Mouse (Mus musculus): Measurements from ENCODE around the gene Xab2. TPM values are rescaled to one million over a fixed set of nuclear protein-coding genes. Genes with fewer than 3 reads are reported as not detected.

Gene Xab2
- total RNA-seq, 1 experiment, result 76.0 TPM

- in situ Hi-C loops (cut with MboI; ENCODE audit: low sequenced_read_pairs in 2 of 2, unreplicated experiment in 2 of 2), result no loop called here
- Histone ChIP-seq H3K4me1 (ENCODE audit: control insufficient read depth in 2 of 2, insufficient read depth in 2 of 2, low read length in 2 of 2, poor library complexity in 1 of 2) (peaks cover 0 to 16% of the 10 kb centered on the region in 2 experiments; a peak in 1 of 4 replicates), H3K4me3 (ENCODE audit: insufficient read depth in 1 of 2, low read depth in 1 of 2, low read length in 2 of 2, poor library complexity in 1 of 2, severe bottlenecking in 1 of 2) (no peak overlapping the region), H3K36me3 (ENCODE audit: control insufficient read depth, insufficient read depth, low read length, poor library complexity, severe bottlenecking) (peaks cover 76% of the 10 kb centered on the region), H3K27ac (ENCODE audit: insufficient read depth, low read depth, low read length, poor library complexity, severe bottlenecking) (no peak overlapping the region), H3K9me3 (ENCODE audit: control insufficient read depth, insufficient read depth, low read depth, low read length) (no peaks in the 10 kb centered on the region), H3K9ac (ENCODE audit: insufficient read depth, low read depth, low read length, poor library complexity, severe bottlenecking) (no peak overlapping the region)
- TF ChIP-seq ZNF384 (IDR thresholded peaks at IDR 0.05; ENCODE audit: low read depth, low read length) (no peak), CHD2 (IDR thresholded peaks at IDR 0.05; ENCODE audit: low read depth, low read length) (no peak), MAFK (IDR thresholded peaks at IDR 0.05; ENCODE audit: insufficient read depth, low read depth, low read length) (no peak), ZC3H11A (IDR thresholded peaks at IDR 0.05; ENCODE audit: borderline replicate concordance, low read depth, low read length) (no peak), HCFC1 (IDR thresholded peaks at IDR 0.05; ENCODE audit: borderline replicate concordance, insufficient read depth, low read length) (no peak)
- DNase-seq (ENCODE audit: low read depth, low spot score), result no peak
Observed at GRCm38 (mm10) chr8:3609816-3610150, 11.3 kb downstream of the Xab2 start.

DNA sequence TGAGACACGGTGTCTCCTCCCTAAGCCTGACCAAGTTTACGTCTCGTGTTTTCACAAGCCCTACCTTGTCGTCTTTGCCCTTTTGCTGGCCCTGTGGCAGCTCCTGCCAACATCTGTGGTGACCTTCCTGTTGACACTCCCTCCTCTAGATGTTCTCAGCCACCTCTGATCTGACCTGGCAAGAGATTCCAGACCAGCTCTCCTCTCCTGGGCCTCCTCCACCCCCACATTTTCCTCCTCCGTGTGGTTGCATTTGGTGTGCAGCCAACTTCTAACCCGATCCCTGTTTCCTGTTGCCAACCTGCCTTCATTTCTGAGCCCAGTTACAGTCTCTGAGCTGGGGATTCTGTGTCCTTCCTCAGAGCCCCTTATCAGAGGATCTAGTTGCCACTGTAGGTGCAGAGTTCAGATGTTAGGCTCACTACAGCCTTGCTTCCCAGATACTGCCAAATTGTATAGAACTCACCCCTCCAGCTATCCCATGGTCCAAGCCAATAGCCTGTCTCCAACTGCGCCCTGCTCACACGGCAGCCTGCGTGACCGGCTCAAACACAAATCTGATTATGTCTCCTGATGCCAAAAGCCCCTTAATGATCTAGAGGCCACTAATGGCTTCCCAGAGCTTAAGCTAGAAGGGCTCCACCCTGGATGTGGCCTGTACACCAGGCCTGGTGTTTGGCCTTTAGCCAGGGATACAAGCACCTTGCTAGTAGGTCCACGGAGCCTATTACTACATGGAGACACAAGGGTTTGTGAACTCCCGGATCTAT lies 11.9 kb downstream of the Xab2 start:
- H3K4me1 ChIP-seq (ENCODE audit: control insufficient read depth in 2 of 2, insufficient read depth in 2 of 2, low read length in 2 of 2, poor library complexity in 1 of 2), result peaks cover 0 to 16% of the 10 kb centered on the region in 2 experiments; a peak in 1 of 4 replicates
- TF ChIP-seq CHD2 (IDR thresholded peaks at IDR 0.05; ENCODE audit: low read depth, low read length) (no peak), MAFK (IDR thresholded peaks at IDR 0.05; ENCODE audit: insufficient read depth, low read depth, low read length) (no peak), ZC3H11A (IDR thresholded peaks at IDR 0.05; ENCODE audit: borderline replicate concordance, low read depth, low read length) (no peak), HCFC1 (IDR thresholded peaks at IDR 0.05; ENCODE audit: borderline replicate concordance, insufficient read depth, low read length) (no peak), ZNF384 (IDR thresholded peaks at IDR 0.05; ENCODE audit: low read depth, low read length) (no peak)
- no peak for DNase-seq (ENCODE audit: low read depth, low spot score)
- H3K27ac ChIP-seq (ENCODE audit: insufficient read depth, low read depth, low read length, poor library complexity, severe bottlenecking), result peak overlapping the region; percentile 2
- in situ Hi-C loops (cut with MboI; ENCODE audit: low sequenced_read_pairs in 2 of 2, unreplicated experiment in 2 of 2), result no loop called here
- H3K9me3 ChIP-seq (ENCODE audit: control insufficient read depth, insufficient read depth, low read depth, low read length), result no peaks in the 10 kb centered on the region
- H3K9ac ChIP-seq (ENCODE audit: insufficient read depth, low read depth, low read length, poor library complexity, severe bottlenecking), result no peak overlapping the region
- H3K4me3 ChIP-seq (ENCODE audit: insufficient read depth in 1 of 2, low read depth in 1 of 2, low read length in 2 of 2, poor library complexity in 1 of 2, severe bottlenecking in 1 of 2), result no peak overlapping the region
- peaks cover 80% of the 10 kb centered on the region for H3K36me3 ChIP-seq (ENCODE audit: control insufficient read depth, insufficient read depth, low read length, poor library complexity, severe bottlenecking)

- no peak for DNase-seq (ENCODE audit: low read depth, low spot score)
- Histone ChIP-seq H3K9me3 (ENCODE audit: control insufficient read depth, insufficient read depth, low read depth, low read length) (no peaks in the 10 kb centered on the region), H3K27ac (ENCODE audit: insufficient read depth, low read depth, low read length, poor library complexity, severe bottlenecking) (no peak overlapping the region), H3K4me3 (ENCODE audit: insufficient read depth in 1 of 2, low read depth in 1 of 2, low read length in 2 of 2, poor library complexity in 1 of 2, severe bottlenecking in 1 of 2) (no peak overlapping the region), H3K4me1 (ENCODE audit: control insufficient read depth in 2 of 2, insufficient read depth in 2 of 2, low read length in 2 of 2, poor library complexity in 1 of 2) (peaks cover 0 to 18% of the 10 kb centered on the region in 2 experiments; a peak in 1 of 4 replicates), H3K9ac (ENCODE audit: insufficient read depth, low read depth, low read length, poor library complexity, severe bottlenecking) (no peak overlapping the region), H3K36me3 (ENCODE audit: control insufficient read depth, insufficient read depth, low read length, poor library complexity, severe bottlenecking) (peaks cover 80% of the 10 kb centered on the region)
- TF ChIP-seq MAFK (IDR thresholded peaks at IDR 0.05; ENCODE audit: insufficient read depth, low read depth, low read length), result no peak
- no peak for TF ChIP-seq ZNF384 (IDR thresholded peaks at IDR 0.05; ENCODE audit: low read depth, low read length)
- TF ChIP-seq HCFC1 (IDR thresholded peaks at IDR 0.05; ENCODE audit: borderline replicate concordance, insufficient read depth, low read length), result no peak
- no peak for TF ChIP-seq ZC3H11A (IDR thresholded peaks at IDR 0.05; ENCODE audit: borderline replicate concordance, low read depth, low read length)
- no peak for TF ChIP-seq CHD2 (IDR thresholded peaks at IDR 0.05; ENCODE audit: low read depth, low read length)
- in situ Hi-C loops (cut with MboI; ENCODE audit: low sequenced_read_pairs in 2 of 2, unreplicated experiment in 2 of 2), result no loop called here
Observed at GRCm38 (mm10) chr8:3607822-3608221, 13.3 kb downstream of the Xab2 start.

GRCm38 (mm10) chr8:3606593-3606992 lies 14.5 kb downstream of the Xab2 start:
- peak overlapping the region; percentile 35; the same call in 1 of the 2 replicates for H3K9ac ChIP-seq (ENCODE audit: insufficient read depth, low read depth, low read length, poor library complexity, severe bottlenecking)
- H3K4me1 ChIP-seq (ENCODE audit: control insufficient read depth in 2 of 2, insufficient read depth in 2 of 2, low read length in 2 of 2, poor library complexity in 1 of 2), result peaks cover 0 to 18% of the 10 kb centered on the region in 2 experiments; a peak in 1 of 4 replicates
- no peak overlapping the region for H3K27ac ChIP-seq (ENCODE audit: insufficient read depth, low read depth, low read length, poor library complexity, severe bottlenecking)
- peaks cover 81% of the 10 kb centered on the region for H3K36me3 ChIP-seq (ENCODE audit: control insufficient read depth, insufficient read depth, low read length, poor library complexity, severe bottlenecking)
- TF ChIP-seq ZNF384 (IDR thresholded peaks at IDR 0.05; ENCODE audit: low read depth, low read length) (no peak), CHD2 (IDR thresholded peaks at IDR 0.05; ENCODE audit: low read depth, low read length) (no peak), HCFC1 (IDR thresholded peaks at IDR 0.05; ENCODE audit: borderline replicate concordance, insufficient read depth, low read length) (no peak), MAFK (IDR thresholded peaks at IDR 0.05; ENCODE audit: insufficient read depth, low read depth, low read length) (no peak), ZC3H11A (IDR thresholded peaks at IDR 0.05; ENCODE audit: borderline replicate concordance, low read depth, low read length) (no peak)
- H3K9me3 ChIP-seq (ENCODE audit: control insufficient read depth, insufficient read depth, low read depth, low read length), result no peaks in the 10 kb centered on the region
- H3K4me3 ChIP-seq (ENCODE audit: insufficient read depth in 1 of 2, low read depth in 1 of 2, low read length in 2 of 2, poor library complexity in 1 of 2, severe bottlenecking in 1 of 2), result peak overlapping the region; percentile 5 to 43; a peak in 2 of 4 replicates
- no peak for DNase-seq (ENCODE audit: low read depth, low spot score)
- in situ Hi-C loops (cut with MboI; ENCODE audit: low sequenced_read_pairs in 2 of 2, unreplicated experiment in 2 of 2), result no loop called here
